Mouse (Mus musculus) forebrain, embryonic 16.5 days (tissue): ENCODE data around the gene Ccdc50. TPM values are rescaled to one million over a fixed set of nuclear protein-coding genes. Genes with fewer than 3 reads are reported as not detected.
A peak's percentile ranks its signal among the peaks of the same experiment; 100 is the strongest.

Experiments used
- ATAC-seq: fragments of 200-750 bp; cut with Nextera tagmentation; 2 replicates; pipeline ENCODE4 v1.8.0; 2017; ENCODE audit warnings: mild to moderate bottlenecking, moderate library complexity
- H3K27ac ChIP-seq: fragments of 300-500 bp; sonication (generic); 2 replicates; pipeline ENCODE4 v1.5.1; 2014; ENCODE audit warnings: low read length, control low read depth
- H3K27me3 ChIP-seq: fragments of 300-500 bp; sonication (generic); replicated peaks from 2 replicates; pipeline ENCODE4 v1.6.1; 2014; ENCODE audit warnings: low read length; ENCODE audit not compliant: control insufficient read depth, insufficient read depth
- H3K36me3 ChIP-seq: fragments of 300-500 bp; sonication (generic); 2 replicates; pipeline ENCODE4 v1.6.1; 2014; ENCODE audit not compliant: control insufficient read depth, insufficient read depth
- H3K4me1 ChIP-seq: fragments of 300-500 bp; sonication (generic); replicated peaks from 2 replicates; pipeline ENCODE4 v1.6.1; 2014; ENCODE audit warnings: low read length; ENCODE audit not compliant: control insufficient read depth, insufficient read depth
- H3K4me2 ChIP-seq: fragments of 300-500 bp; sonication (generic); 2 replicates; pipeline ENCODE4 v1.6.1; 2014; ENCODE audit warnings: mild to moderate bottlenecking, low read length, control low read depth
- H3K4me3 ChIP-seq: fragments of 300-500 bp; sonication (generic); replicated peaks from 2 replicates; pipeline ENCODE4 v1.5.1; 2014; ENCODE audit warnings: mild to moderate bottlenecking, low read length, control low read depth
- H3K9ac ChIP-seq: fragments of 300-500 bp; sonication (generic); replicated peaks from 2 replicates; pipeline ENCODE4 v1.6.1; 2014; ENCODE audit warnings: low read depth, low read length, control low read depth
- H3K9me3 ChIP-seq: fragments of 300-500 bp; sonication (generic); 2 replicates; pipeline ENCODE4 v1.6.1; 2016; ENCODE audit warnings: low read length; ENCODE audit not compliant: control insufficient read depth
- WGBS: fragments of 180-500 bp; shearing (Covaris S2); extraction: QIAGEN DNeasy Blood & Tissue Kit; methylation state at CpG from one replicate; pipeline ENCODE4 v1.1.7; 2014; 5-methylcytosine and 5-hydroxymethylcytosine counted together
- polyA plus RNA-seq: library from polyadenylated mRNA; unstranded; fragments of >200 nt; fragmentation: Nextera tagmentation; extraction: Ambion mirVana; gene quantifications from 2 replicates; pipeline ENCODE4 v1.2.1, GENCODE M21; 2015

Gene Ccdc50
- polyA plus RNA-seq, 1 experiment from 2014 or later: 49.2 TPM

- no peaks in the 10 kb centered on the region for H3K9me3 ChIP-seq
- H3K9ac ChIP-seq: no peak overlapping the region
- 81% methylated on average over 3 of the region's 3 CpGs for WGBS
- no peaks in the 10 kb centered on the region for H3K4me1 ChIP-seq
- H3K4me2 ChIP-seq: no peak overlapping the region
- H3K27ac ChIP-seq: no peak overlapping the region
- no peak overlapping the region for H3K4me3 ChIP-seq
- H3K27me3 ChIP-seq: no peaks in the 10 kb centered on the region
- no peak for ATAC-seq
- no peaks in the 10 kb centered on the region for H3K36me3 ChIP-seq
Measured at GRCm38 (mm10) chr16:27374139-27374538, 14.5 kb upstream of the Ccdc50 start.

- WGBS: 94% methylated on average over 2 of the region's 2 CpGs
- H3K9ac ChIP-seq: no peak overlapping the region
- H3K9me3 ChIP-seq: no peaks in the 10 kb centered on the region
- H3K4me2 ChIP-seq: no peak overlapping the region
- H3K36me3 ChIP-seq: no peaks in the 10 kb centered on the region
- H3K27ac ChIP-seq: no peak overlapping the region
- no peaks in the 10 kb centered on the region for H3K4me1 ChIP-seq
- H3K27me3 ChIP-seq: no peaks in the 10 kb centered on the region
- H3K4me3 ChIP-seq: no peak overlapping the region
- no peak for ATAC-seq
Measured at GRCm38 (mm10) chr16:27375318-27375717, 13.4 kb upstream of the Ccdc50 start.

GRCm38 (mm10) chr16:27376556-27376955 is 12.1 kb upstream of the Ccdc50 start:
- Histone ChIP-seq H3K27me3 (no peaks in the 10 kb centered on the region), H3K4me3 (no peak overlapping the region), H3K27ac (no peak overlapping the region), H3K4me1 (no peaks in the 10 kb centered on the region), H3K36me3 (no peaks in the 10 kb centered on the region), H3K9ac (no peak overlapping the region), H3K9me3 (no peaks in the 10 kb centered on the region), H3K4me2 (no peak overlapping the region)
- ATAC-seq: no peak

GRCm38 (mm10) chr16:27382217-27382616 is 6.5 kb upstream of the Ccdc50 start:
- Histone ChIP-seq H3K4me2 (no peak overlapping the region), H3K27me3 (no peaks in the 10 kb centered on the region), H3K9me3 (no peaks in the 10 kb centered on the region), H3K27ac (no peak overlapping the region), H3K36me3 (no peaks in the 10 kb centered on the region), H3K9ac (no peak overlapping the region), H3K4me1 (no peaks in the 10 kb centered on the region), H3K4me3 (no peak overlapping the region)
- WGBS: 86% methylated on average over 4 of the region's 4 CpGs
- ATAC-seq: no peak

GRCm38 (mm10) chr16:27384893-27385603 is 3.6 kb upstream of the Ccdc50 start:
- no peak overlapping the region for H3K4me2 ChIP-seq

GRCm38 (mm10) chr16:27385649-27386048 is 3.0 kb upstream of the Ccdc50 start:
- Histone ChIP-seq H3K4me2 (no peak overlapping the region), H3K9ac (no peak overlapping the region), H3K36me3 (no peaks in the 10 kb centered on the region), H3K4me1 (peaks cover 15% of the 10 kb centered on the region), H3K4me3 (no peak overlapping the region), H3K27me3 (no peaks in the 10 kb centered on the region), H3K27ac (no peak overlapping the region), H3K9me3 (no peaks in the 10 kb centered on the region)
- peak; percentile 32 for ATAC-seq
- WGBS: 26% methylated on average over 1 of the region's 1 CpGs

More at GRCm38 (mm10) chr16:27384893-27385603, 3.6 kb upstream of the Ccdc50 start:
- Histone ChIP-seq H3K36me3 (no peaks in the 10 kb centered on the region), H3K27me3 (no peaks in the 10 kb centered on the region), H3K27ac (no peak overlapping the region), H3K9me3 (no peaks in the 10 kb centered on the region), H3K4me3 (no peak overlapping the region), H3K4me1 (peaks cover 9% of the 10 kb centered on the region), H3K9ac (no peak overlapping the region)
- ATAC-seq: peak; percentile 54
- WGBS: 22% methylated on average over 4 of the region's 4 CpGs

- no peaks in the 10 kb centered on the region for H3K9me3 ChIP-seq
- WGBS: 85% methylated on average over 4 of the region's 4 CpGs
- H3K4me2 ChIP-seq: no peak overlapping the region
Measured at GRCm38 (mm10) chr16:27386850-27387407, 1.7 kb upstream of the Ccdc50 start.

GRCm38 (mm10) chr16:27387634-27388611 is 746 bp upstream of the Ccdc50 start:
- no peaks in the 10 kb centered on the region for H3K27me3 ChIP-seq
- ATAC-seq: no peak
- H3K36me3 ChIP-seq: no peaks in the 10 kb centered on the region
- no peaks in the 10 kb centered on the region for H3K9me3 ChIP-seq
- peak overlapping the region; percentile 93 for H3K4me3 ChIP-seq
- H3K4me1 ChIP-seq: peaks cover 29% of the 10 kb centered on the region
- H3K9ac ChIP-seq: 0 out of 2 replicates have a peak overlapping the region, but pooled peaks have one; percentile 15
- H3K4me2 ChIP-seq: peak overlapping the region; percentile 60
- H3K27ac ChIP-seq: peak overlapping the region; percentile 48
- 43% methylated on average over 12 of the region's 12 CpGs for WGBS

More at GRCm38 (mm10) chr16:27386850-27387407, 1.7 kb upstream of the Ccdc50 start:
- Histone ChIP-seq H3K4me1 (peaks cover 25% of the 10 kb centered on the region), H3K27ac (no peak overlapping the region), H3K36me3 (no peaks in the 10 kb centered on the region), H3K9ac (no peak overlapping the region), H3K4me3 (no peak overlapping the region), H3K27me3 (no peaks in the 10 kb centered on the region)
- ATAC-seq: no peak
